Mouse (Mus musculus): ENCODE data around the gene Klf12. TPM values are rescaled to one million over a fixed set of nuclear protein-coding genes. Genes with fewer than 3 reads are reported as not detected.

The Klf12 gene
- total and polyA plus RNA-seq, 3 experiments: 3.3 to 9.7 (median 8.6) TPM

DNA sequence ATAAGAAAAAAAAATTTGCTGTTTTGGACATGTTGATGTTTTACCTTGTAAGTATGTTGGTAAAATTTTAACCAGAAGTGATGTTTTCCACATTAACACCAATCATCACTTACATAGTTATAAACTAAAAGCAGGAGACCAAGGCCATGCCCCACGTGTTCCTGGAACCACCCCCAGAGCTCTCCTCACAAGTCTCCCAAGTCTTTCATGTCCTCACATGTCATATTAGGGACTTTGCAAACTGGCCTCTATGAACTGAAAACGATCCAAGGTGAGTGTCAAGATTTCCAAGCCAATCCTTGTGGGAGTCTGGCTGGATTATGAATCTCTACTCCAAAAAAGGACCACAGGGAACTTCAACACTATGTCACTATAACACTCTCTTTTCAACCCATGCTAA, 231.6 kb downstream of the Klf12 start:
- no peak overlapping the region for H3K9ac ChIP-seq (ENCODE audit: insufficient read depth, low read depth)
- in situ Hi-C loops (cut with MboI; ENCODE audit: low pct_ligation_motif_present, low pct_unique_long_range_greater_than_20kb, low sequenced_read_pairs) (no loop called here), dilution Hi-C loops (cut with MboI; ENCODE audit: extremely low pct_ligation_motif_present, extremely low pct_unique_long_range_greater_than_20kb, low sequenced_read_pairs) (no loop called here)
- H3K4me3 ChIP-seq (replicated peaks in 1 of 3; ENCODE audit: low read depth in 2 of 3, low read length in 2 of 3, poor library complexity in 1 of 3): no peak overlapping the region
- no peak overlapping the region for H3K27ac ChIP-seq (ENCODE audit: insufficient read depth, low read depth)
- no peaks in the 10 kb centered on the region for H3K9me3 ChIP-seq (replicated peaks; ENCODE audit: low read length)
- H3K79me2 ChIP-seq (replicated peaks; ENCODE audit: control insufficient read depth, extremely low read depth, insufficient read depth, poor library complexity, severe bottlenecking): no peaks in the 10 kb centered on the region
- no peak overlapping the region for H3K4me2 ChIP-seq (ENCODE audit: insufficient read depth, low read depth, poor library complexity, severe bottlenecking)
- DNase-seq (ENCODE audit: extremely low read depth): no peak
- peaks cover 0 to 2% of the 10 kb centered on the region in 2 experiments for H3K36me3 ChIP-seq (replicated peaks in 1 of 2; ENCODE audit: control insufficient read depth in 1 of 2, insufficient read depth in 1 of 2, low read length in 1 of 2)
- no peaks in the 10 kb centered on the region for H3K27me3 ChIP-seq (replicated peaks)
- no peak for TF ChIP-seq E2F4 (IDR thresholded peaks at IDR 0.05; ENCODE audit: insufficient replicate concordance, low read depth, low read length)
- TF ChIP-seq PAX5 (IDR thresholded peaks at IDR 0.05; ENCODE audit: low read length): no peak
- TF ChIP-seq EP300 (IDR thresholded peaks at IDR 0.05; ENCODE audit: low read length): no peak
- no peak for TF ChIP-seq MAX (IDR thresholded peaks at IDR 0.05; ENCODE audit: low read length)
- no peak for TF ChIP-seq JUN (IDR thresholded peaks at IDR 0.05; ENCODE audit: insufficient read depth, low read depth, low read length)
- TF ChIP-seq ZC3H11A (IDR thresholded peaks at IDR 0.05; ENCODE audit: low read depth, low read length): no peak
- TF ChIP-seq POLR2A (IDR thresholded peaks at IDR 0.05; ENCODE audit: low read depth, low read length): no peak
- TF ChIP-seq NRF1 (IDR thresholded peaks at IDR 0.05; ENCODE audit: low read depth, low read length): no peak
- no peak for TF ChIP-seq ZNF384 (IDR thresholded peaks at IDR 0.05; ENCODE audit: low read depth, low read length)
- TF ChIP-seq SMC3 (IDR thresholded peaks at IDR 0.05; ENCODE audit: low read depth, low read length): no peak
- TF ChIP-seq MAZ (IDR thresholded peaks at IDR 0.05; ENCODE audit: low read depth, low read length): no peak
- TF ChIP-seq CHD2 (IDR thresholded peaks at IDR 0.05; ENCODE audit: low read length): no peak
- no peak for TF ChIP-seq RAD21 (IDR thresholded peaks at IDR 0.05; ENCODE audit: low read depth, low read length)
- TF ChIP-seq MYC (IDR thresholded peaks at IDR 0.05; ENCODE audit: low read depth, low read length): no peak
- no peak for TF ChIP-seq MEF2A (IDR thresholded peaks at IDR 0.05; ENCODE audit: borderline replicate concordance, low read depth, low read length)
- H3K4me1 ChIP-seq (ENCODE audit: control insufficient read depth in 1 of 2, insufficient read depth in 2 of 2): no peaks in the 10 kb centered on the region

GRCm38 (mm10) chr14:100045431-100045830, 239.0 kb downstream of the Klf12 start:
- Histone ChIP-seq H3K27me3 (replicated peaks) (no peaks in the 10 kb centered on the region), H3K4me2 (ENCODE audit: insufficient read depth, low read depth, poor library complexity, severe bottlenecking) (no peak overlapping the region), H3K79me2 (replicated peaks; ENCODE audit: control insufficient read depth, extremely low read depth, insufficient read depth, poor library complexity, severe bottlenecking) (no peaks in the 10 kb centered on the region), H3K4me3 (replicated peaks in 1 of 3; ENCODE audit: low read depth in 2 of 3, low read length in 2 of 3, poor library complexity in 1 of 3) (no peak overlapping the region), H3K4me1 (ENCODE audit: control insufficient read depth in 1 of 2, insufficient read depth in 2 of 2) (no peaks in the 10 kb centered on the region), H3K27ac (ENCODE audit: insufficient read depth, low read depth) (no peak overlapping the region), H3K36me3 (replicated peaks in 1 of 2; ENCODE audit: control insufficient read depth in 1 of 2, insufficient read depth in 1 of 2, low read length in 1 of 2) (no peaks in the 10 kb centered on the region), H3K9ac (ENCODE audit: insufficient read depth, low read depth) (no peak overlapping the region), H3K9me3 (replicated peaks; ENCODE audit: low read length) (no peaks in the 10 kb centered on the region)
- peak; percentile 12; the same call in 1 of the 2 replicates for TF ChIP-seq SMC3 (IDR thresholded peaks at IDR 0.05; ENCODE audit: low read depth, low read length)
- TF ChIP-seq E2F4 (IDR thresholded peaks at IDR 0.05; ENCODE audit: insufficient replicate concordance, low read depth, low read length): no peak
- peak; percentile 8 for TF ChIP-seq RAD21 (IDR thresholded peaks at IDR 0.05; ENCODE audit: low read depth, low read length)
- dilution Hi-C loops (cut with MboI; ENCODE audit: extremely low pct_ligation_motif_present, extremely low pct_unique_long_range_greater_than_20kb, low sequenced_read_pairs): no loop called here
- DNase-seq (ENCODE audit: extremely low read depth): no peak
- in situ Hi-C loops (cut with MboI; ENCODE audit: low pct_ligation_motif_present, low pct_unique_long_range_greater_than_20kb, low sequenced_read_pairs): no loop called here

Measured in CH12.LX (cell line).